In the genomic region with DNA sequence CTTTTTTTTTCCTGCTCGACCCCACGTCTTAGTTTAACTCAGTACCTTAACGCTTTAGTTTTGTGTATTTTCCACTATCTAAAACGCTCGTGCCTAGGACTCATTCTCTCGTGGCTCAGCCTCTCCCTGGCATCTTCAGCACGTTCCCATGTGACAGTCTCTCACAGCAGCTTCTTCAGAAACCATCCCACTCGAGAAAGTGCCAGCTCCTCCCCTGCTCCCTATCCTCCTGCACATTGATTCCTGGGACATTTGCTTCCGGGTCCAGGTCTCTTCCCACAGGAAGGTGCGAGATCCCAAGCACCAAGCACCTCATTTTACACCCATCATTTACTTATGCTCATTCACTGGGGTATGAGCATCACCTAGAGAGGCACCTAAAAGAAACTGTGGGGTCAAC, we compare ENCODE assay signal across 22 mouse cellular contexts.
DNase-seq lines count a peak whose midpoint lies in the region; ATAC-seq lines count a peak whose summit lies in the region.
"Had no signal": no experiment of that assay in that cellular context is flagged by ENCODE, and none has a peak within 500 bp of the region (broad histone marks: within the 10 kb centered on the region; RNA-seq: fewer than 3 reads in every experiment).

No protein-coding gene starts in this region.

- H3K4me1 ChIP-seq in forebrain, embryonic 10.5 days: peaks cover 5% of the 10 kb centered on the region; the same call in 1 of the 2 replicates
- H3K4me1 ChIP-seq in forebrain, embryonic 13.5 days: no peaks in the 10 kb centered on the region
- H3K4me1 ChIP-seq in embryonic facial prominence, embryonic 13.5 days: peaks cover 8% of the 10 kb centered on the region; the same call in 1 of the 2 replicates
- H3K4me1 ChIP-seq: heart, embryonic 12.5 days; hindbrain, embryonic 10.5 days had no signal

- H3K27me3 ChIP-seq in forebrain, embryonic 10.5 days (ENCODE audit: poor library complexity, severe bottlenecking): no peaks in the 10 kb centered on the region
- no peaks in the 10 kb centered on the region for H3K27me3 ChIP-seq in forebrain, embryonic 13.5 days
- H3K27me3 ChIP-seq in embryonic facial prominence, embryonic 13.5 days: no peaks in the 10 kb centered on the region
- H3K27me3 ChIP-seq: heart, embryonic 12.5 days had no signal

- no peak overlapping the region for H3K4me3 ChIP-seq in forebrain, embryonic 10.5 days
- no peak overlapping the region for H3K4me3 ChIP-seq in forebrain, embryonic 13.5 days
- H3K4me3 ChIP-seq in embryonic facial prominence, embryonic 13.5 days: no peak overlapping the region
- H3K4me3 ChIP-seq: gastrocnemius, adult 2 months; heart, embryonic 12.5 days; hindbrain, embryonic 10.5 days had no signal

- H3K4me2 ChIP-seq in forebrain, embryonic 13.5 days: no peak overlapping the region
- H3K4me2 ChIP-seq in embryonic facial prominence, embryonic 13.5 days: peak overlapping the region; percentile 5; the same call in 1 of the 2 replicates
- H3K4me2 ChIP-seq: heart, embryonic 12.5 days had no signal

- no peak for DNase-seq in forebrain, embryonic 10.5 days (ENCODE audit: extremely low spot score, low spot score)
- peak; percentile 4 for DNase-seq in left cerebral cortex, adult 11 months (ENCODE audit: low spot score)
- no peak for DNase-seq in left cerebral cortex, postnatal 4 days
- DNase-seq in brain, adult 2 months (ENCODE audit: low read depth, low spot score): peak; percentile 58
- no peak for DNase-seq in lung, postnatal 25 days (ENCODE audit: low spot score)
- DNase-seq: adrenal gland, postnatal 14 days; B cell, adult 2 months; cerebellum, adult 18-20 months; cerebellum, adult 9-11 months; cerebellum, postnatal 36 days; gastrocnemius, adult 2 months; gastrocnemius, postnatal 25 days had no signal

- 52% methylated on average over 10 of the region's 10 CpGs for WGBS in forebrain, embryonic 10.5 days
- WGBS in forebrain, embryonic 13.5 days: 53% methylated on average over 10 of the region's 10 CpGs
- 46% methylated on average over 10 of the region's 10 CpGs for WGBS in embryonic facial prominence, embryonic 13.5 days

- ATAC-seq in forebrain, embryonic 13.5 days: no peak
- no peak for ATAC-seq in embryonic facial prominence, embryonic 13.5 days (ENCODE audit: insufficient number of reproducible peaks, insufficient read depth, low FRiP score, low TSS enrichment, low read depth)
- ATAC-seq: CD4-positive, CD25-positive, alpha-beta regulatory T cell, adult 4 months; forebrain, embryonic 14.5 days; hindbrain, embryonic 16.5 days; inflammation-experienced regulatory T-cells, adult 6 months; intestine, postnatal 0 days had no signal

- H3K9me3 ChIP-seq in forebrain, embryonic 10.5 days: no peaks in the 10 kb centered on the region
- H3K9me3 ChIP-seq in forebrain, embryonic 13.5 days (replicated peaks): no peaks in the 10 kb centered on the region
- H3K9me3 ChIP-seq in embryonic facial prominence, embryonic 13.5 days: no peaks in the 10 kb centered on the region
- H3K9me3 ChIP-seq: heart, embryonic 12.5 days; hindbrain, embryonic 10.5 days had no signal

- peak overlapping the region; percentile 30; the same call in 1 of the 2 replicates for H3K27ac ChIP-seq in forebrain, embryonic 10.5 days
- no peak overlapping the region for H3K27ac ChIP-seq in forebrain, embryonic 13.5 days
- H3K27ac ChIP-seq in embryonic facial prominence, embryonic 13.5 days: 0 out of 2 replicates have a peak overlapping the region, but pooled peaks have one; percentile 17
- H3K27ac ChIP-seq: gastrocnemius, adult 2 months; hindbrain, embryonic 10.5 days had no signal

- H3K9ac ChIP-seq in forebrain, embryonic 13.5 days: no peak overlapping the region
- H3K9ac ChIP-seq in embryonic facial prominence, embryonic 13.5 days: no peak overlapping the region
- H3K9ac ChIP-seq: heart, embryonic 12.5 days had no signal

- intact Hi-C loops in left cerebral cortex, postnatal 4 days (cut with DNase I): no loop called here

- no peaks in the 10 kb centered on the region for H3K36me3 ChIP-seq in forebrain, embryonic 10.5 days (replicated peaks)
- no peaks in the 10 kb centered on the region for H3K36me3 ChIP-seq in forebrain, embryonic 13.5 days (ENCODE audit: poor library complexity, severe bottlenecking)
- no peaks in the 10 kb centered on the region for H3K36me3 ChIP-seq in embryonic facial prominence, embryonic 13.5 days
- H3K36me3 ChIP-seq: G1E; heart, embryonic 12.5 days; hindbrain, embryonic 10.5 days had no signal

Comparison
In these comparisons a context has a peak if more than half of its experiments do, and no peak if none do; other contexts are left out.
1. DNase-seq: peak in left cerebral cortex, adult 11 months (single experiment) and brain, adult 2 months (single experiment); none in forebrain, embryonic 10.5 days (single experiment), left cerebral cortex, postnatal 4 days (single experiment) and lung, postnatal 25 days (single experiment).